In genomic region chr9:121358418-121358817, GRCm38 (mm10) we compare ENCODE assay signal across 11 mouse cellular contexts.
DNase-seq lines count a peak whose midpoint lies in the region; ATAC-seq lines count a peak whose summit lies in the region.
"Had no signal": no experiment of that assay in that cellular context is flagged by ENCODE, and none has a peak within 500 bp of the region (broad histone marks: within the 10 kb centered on the region; RNA-seq: fewer than 3 reads in every experiment).

No protein-coding gene starts in this region.

- 0 out of 2 replicates have a peak overlapping the region, but pooled peaks have one; percentile 13 for H3K9ac ChIP-seq in limb, embryonic 13.5 days
- H3K9ac ChIP-seq in heart, embryonic 13.5 days = peak overlapping the region; percentile 48
- H3K9ac ChIP-seq in intestine, embryonic 15.5 days = no peak overlapping the region

- peak; percentile 58 for DNase-seq in gastrocnemius, postnatal 14 days
- no peak for DNase-seq in gastrocnemius, postnatal 10 days
- no peak for DNase-seq in limb, embryonic 10.5 days (ENCODE audit: low spot score)
- DNase-seq in skeletal muscle tissue, adult 2 months (ENCODE audit: low read depth, low spot score) = peak; percentile 82
- DNase-seq: kidney, postnatal 10 days; lung, adult 18-20 months; thymus, adult 18-20 months had no signal

- H3K9me3 ChIP-seq in limb, embryonic 13.5 days = no peaks in the 10 kb centered on the region
- H3K9me3 ChIP-seq in limb, embryonic 10.5 days (replicated peaks) = no peaks in the 10 kb centered on the region
- H3K9me3 ChIP-seq in heart, embryonic 13.5 days = no peaks in the 10 kb centered on the region
- H3K9me3 ChIP-seq in intestine, embryonic 15.5 days = no peaks in the 10 kb centered on the region

- WGBS in limb, embryonic 13.5 days = 34% methylated on average over 8 of the region's 8 CpGs
- WGBS in limb, embryonic 10.5 days = 55% methylated on average over 8 of the region's 8 CpGs
- 35% methylated on average over 8 of the region's 8 CpGs for WGBS in heart, embryonic 13.5 days
- 47% methylated on average over 8 of the region's 8 CpGs for WGBS in intestine, embryonic 15.5 days

- peaks cover 59% of the 10 kb centered on the region for H3K4me1 ChIP-seq in limb, embryonic 13.5 days
- peaks cover 44% of the 10 kb centered on the region for H3K4me1 ChIP-seq in limb, embryonic 10.5 days
- H3K4me1 ChIP-seq in heart, embryonic 13.5 days = peaks cover 67% of the 10 kb centered on the region
- H3K4me1 ChIP-seq in intestine, embryonic 15.5 days (replicated peaks) = peaks cover 41% of the 10 kb centered on the region

- no peaks in the 10 kb centered on the region for H3K36me3 ChIP-seq in limb, embryonic 13.5 days
- no peaks in the 10 kb centered on the region for H3K36me3 ChIP-seq in limb, embryonic 10.5 days
- peaks cover 5% of the 10 kb centered on the region; the same call in 1 of the 2 replicates for H3K36me3 ChIP-seq in heart, embryonic 13.5 days
- no peaks in the 10 kb centered on the region for H3K36me3 ChIP-seq in intestine, embryonic 15.5 days

- H3K27me3 ChIP-seq in limb, embryonic 13.5 days = no peaks in the 10 kb centered on the region
- H3K27me3 ChIP-seq in limb, embryonic 10.5 days (ENCODE audit: low read depth, poor library complexity, severe bottlenecking) = no peaks in the 10 kb centered on the region
- H3K27me3 ChIP-seq in heart, embryonic 13.5 days (replicated peaks) = no peaks in the 10 kb centered on the region
- H3K27me3 ChIP-seq in intestine, embryonic 15.5 days (replicated peaks) = no peaks in the 10 kb centered on the region

- no peak overlapping the region; the same call in 1 of the 2 replicates for H3K27ac ChIP-seq in limb, embryonic 13.5 days
- no peak overlapping the region for H3K27ac ChIP-seq in limb, embryonic 10.5 days
- peak overlapping the region; percentile 73 for H3K27ac ChIP-seq in heart, embryonic 13.5 days (replicated peaks)
- H3K27ac ChIP-seq in intestine, embryonic 15.5 days = no peak overlapping the region

- no peak overlapping the region for H3K4me2 ChIP-seq in limb, embryonic 13.5 days (replicated peaks)
- H3K4me2 ChIP-seq in heart, embryonic 13.5 days = no peak overlapping the region
- no peak overlapping the region for H3K4me2 ChIP-seq in intestine, embryonic 15.5 days (replicated peaks)

- no peak overlapping the region for H3K4me3 ChIP-seq in limb, embryonic 13.5 days
- no peak overlapping the region for H3K4me3 ChIP-seq in limb, embryonic 10.5 days
- no peak overlapping the region for H3K4me3 ChIP-seq in heart, embryonic 13.5 days
- H3K4me3 ChIP-seq in intestine, embryonic 15.5 days (replicated peaks) = no peak overlapping the region

- ATAC-seq in limb, embryonic 13.5 days (ENCODE audit: low FRiP score, low read depth) = no peak
- ATAC-seq in heart, embryonic 13.5 days (ENCODE audit: extremely low read depth, insufficient number of reproducible peaks, low FRiP score, low TSS enrichment) = no peak
- no peak for ATAC-seq in megakaryocyte-erythroid progenitor cell, adult 5-6 weeks (replicated peaks; ENCODE audit: low FRiP score, low TSS enrichment, poor library complexity, severe bottlenecking)
- ATAC-seq in intestine, embryonic 15.5 days = no peak

- intact Hi-C loops in gastrocnemius, postnatal 14 days (cut with DNase I; ENCODE audit: low total_unique reads) = loop anchor here (5.0 kb wide), 1 partner anchor 56 kb away; no protein-coding TSS in a partner anchor

Comparison
In these comparisons a context has a peak if more than half of its experiments do, and no peak if none do; other contexts are left out.
1. DNase-seq: peak in gastrocnemius, postnatal 14 days (single experiment) and skeletal muscle tissue, adult 2 months (single experiment); none in gastrocnemius, postnatal 10 days (single experiment) and limb, embryonic 10.5 days (single experiment).